8 mouse cellular contexts compared by ENCODE assay signal in genomic region chr1:61181099-61181821, GRCm38 (mm10).
A peak's percentile ranks its signal among the peaks of the same experiment; 100 is the strongest.
DNase-seq lines count a peak whose midpoint lies in the region; ATAC-seq lines count a peak whose summit lies in the region.

No protein-coding gene starts in this region.

- peak overlapping the region; percentile 7; the same call in 1 of the 2 replicates for H3K4me3 ChIP-seq in hindbrain, embryonic 16.5 days (ENCODE audit: low read length)

- peak overlapping the region; percentile 44 for H3K4me2 ChIP-seq in hindbrain, embryonic 16.5 days (ENCODE audit: low read length)

- H3K4me1 ChIP-seq in hindbrain, embryonic 16.5 days (ENCODE audit: control insufficient read depth, insufficient read depth, low read depth, low read length): peaks cover 15% of the 10 kb centered on the region

- H3K9ac ChIP-seq in hindbrain, embryonic 16.5 days (ENCODE audit: low read depth, low read length): peak overlapping the region; percentile 7; the same call in 1 of the 2 replicates

- peak; percentile 94 for ATAC-seq in hindbrain, embryonic 16.5 days

- no peaks in the 10 kb centered on the region for H3K27me3 ChIP-seq in hindbrain, embryonic 16.5 days (replicated peaks; ENCODE audit: control insufficient read depth, insufficient read depth, low read length)

- H3K36me3 ChIP-seq in hindbrain, embryonic 16.5 days (ENCODE audit: control insufficient read depth, insufficient read depth, low read length): no peaks in the 10 kb centered on the region

- WGBS in hindbrain, embryonic 16.5 days: 13% methylated on average over 15 of the region's 15 CpGs

- no peaks in the 10 kb centered on the region for H3K9me3 ChIP-seq in hindbrain, embryonic 16.5 days (ENCODE audit: control insufficient read depth, low read length)

- peak overlapping the region; percentile 5; the same call in 1 of the 2 replicates for H3K27ac ChIP-seq in hindbrain, embryonic 16.5 days (ENCODE audit: low read depth, low read length)

- peak; percentile 68 for DNase-seq in R1 (ENCODE audit: low read depth, low spot score)
- peak; percentile 98 to 99 for DNase-seq in cerebellum, postnatal 14 days
- DNase-seq in gastrocnemius, adult 18-20 months (ENCODE audit: low spot score): peak; percentile 93
- peak; percentile 77 for DNase-seq in left cerebral cortex, adult 11 months (ENCODE audit: low spot score)
- DNase-seq in lung, postnatal 36 days: peak; percentile 91
- peak; percentile 85 for DNase-seq in retina, postnatal 7 days (ENCODE audit: low read depth, low spot score)
- peak; percentile 85 to 88 for DNase-seq in urinary bladder, adult 18-20 months (ENCODE audit: low spot score in 2 of 2)

Comparison
In these comparisons a context has a peak if more than half of its experiments do, and no peak if none do; other contexts are left out.
1. Peak in every context shown above with its lines: DNase-seq, ATAC-seq, H3K4me3 ChIP-seq and H3K27ac ChIP-seq.